Mouse (Mus musculus): Measurements from ENCODE around the gene Ddx56.

DNA sequence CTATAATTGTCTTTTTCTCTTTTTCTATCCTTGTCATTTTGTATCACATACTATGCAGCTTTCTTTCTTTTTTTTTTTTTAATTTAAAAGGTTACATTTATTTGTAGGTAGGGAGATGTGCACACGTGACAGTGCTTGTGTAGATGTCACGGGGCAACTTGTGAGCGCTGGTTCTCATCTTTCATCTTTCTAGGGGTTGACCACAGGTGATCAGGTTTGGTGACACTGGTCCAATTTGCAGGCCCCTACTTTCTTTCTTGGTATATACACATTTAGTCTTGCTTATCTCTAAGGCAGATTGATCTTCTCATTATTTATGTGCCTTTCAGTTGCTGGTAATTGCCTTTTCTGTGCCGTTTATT is 25.4 kb upstream of the Ddx56 start:
- TF ChIP-seq CTCF (IDR thresholded peaks at IDR 0.05; ENCODE audit: borderline replicate concordance, control insufficient read depth, extremely low read depth, insufficient read depth, low read length, poor library complexity) (no peak), POLR2A (IDR thresholded peaks at IDR 0.05; ENCODE audit: control insufficient read depth, extremely low read depth, insufficient read depth, low read length, poor library complexity) (no peak)
